Mouse (Mus musculus) midbrain, postnatal 0 days (tissue): ENCODE measurements around the gene Smarcd3. TPM values are rescaled to one million over a fixed set of nuclear protein-coding genes. Genes with fewer than 3 reads are reported as not detected.

Experiments
- ATAC-seq: fragments of 200-750 bp; cut with Nextera tagmentation; 2 replicates; pipeline ENCODE4 v1.8.0; 2017; ENCODE audit warnings: moderate number of reproducible peaks, mild to moderate bottlenecking, moderate TSS enrichment, moderate library complexity; ENCODE audit not compliant: low FRiP score
- DNase-seq: peaks from one replicate; pipeline ENCODE4 v3.0.0-alpha.2; 2015; ENCODE audit warnings: low spot score
- H3K27ac ChIP-seq: fragments of 300-500 bp; sonication (generic); 2 replicates; pipeline ENCODE4 v1.5.1; 2014; ENCODE audit warnings: low read depth, mild to moderate bottlenecking, low read length, mixed read lengths
- H3K27me3 ChIP-seq: fragments of 300-500 bp; sonication (generic); 2 replicates; pipeline ENCODE4 v1.6.1; 2014; ENCODE audit warnings: low read length, control low read depth, mixed read lengths; ENCODE audit not compliant: insufficient read depth
- H3K36me3 ChIP-seq: fragments of 300-500 bp; sonication (generic); 2 replicates; pipeline ENCODE4 v1.6.1; 2014; ENCODE audit warnings: low read length, control low read depth, mixed read lengths; ENCODE audit not compliant: insufficient read depth
- H3K4me1 ChIP-seq: fragments of 300-500 bp; sonication (generic); 2 replicates; pipeline ENCODE4 v1.6.1; 2014; ENCODE audit warnings: mild to moderate bottlenecking, control low read depth, antibody characterized with exemption, low read length, mixed read lengths; ENCODE audit not compliant: insufficient read depth
- H3K4me2 ChIP-seq: fragments of 300-500 bp; sonication (generic); 2 replicates; pipeline ENCODE4 v1.6.1; 2014; ENCODE audit warnings: low read depth, mild to moderate bottlenecking, low read length, mixed read lengths; ENCODE audit not compliant: poor library complexity, severe bottlenecking
- H3K4me3 ChIP-seq: fragments of 300-500 bp; sonication (generic); 2 replicates; pipeline ENCODE4 v1.5.1; 2014; ENCODE audit warnings: low read depth, mild to moderate bottlenecking, low read length, moderate library complexity
- H3K9ac ChIP-seq: fragments of 300-500 bp; sonication (generic); replicated peaks from 2 replicates; pipeline ENCODE4 v1.6.1; 2014; ENCODE audit warnings: mild to moderate bottlenecking, low read length, moderate library complexity, mixed read lengths; ENCODE audit not compliant: poor library complexity, severe bottlenecking
- H3K9me3 ChIP-seq: fragments of 300-500 bp; sonication (generic); 2 replicates; pipeline ENCODE4 v1.6.1; 2016; ENCODE audit warnings: low read length, control low read depth
- CTCF ChIP-seq: IDR thresholded peaks from 2 replicates; pipeline ENCODE4 v1.5.1; 2016; ENCODE audit warnings: antibody characterized with exemption, mild to moderate bottlenecking
- WGBS: fragments of 180-500 bp; shearing (Covaris S2); extraction: QIAGEN DNeasy Blood & Tissue Kit; methylation state at CpG from one replicate; pipeline ENCODE4 v1.1.7; 2014; 5-methylcytosine and 5-hydroxymethylcytosine counted together
- polyA plus RNA-seq: library from polyadenylated mRNA; unstranded; fragments of >200 nt; fragmentation: Nextera tagmentation; extraction: Ambion mirVana; gene quantifications from 2 replicates; pipeline ENCODE4 v1.2.1, GENCODE M21; 2015
- total RNA-seq: library from RNA; depleted of rRNA; stranded (reverse); fragments of >200 nt; gene quantifications from 2 replicates; pipeline ENCODE4 v1.2.3, GENCODE M21; 2014

Smarcd3 gene
- total and polyA plus RNA-seq, 2 experiments from 2014 or later: 189 to 279 TPM

DNA sequence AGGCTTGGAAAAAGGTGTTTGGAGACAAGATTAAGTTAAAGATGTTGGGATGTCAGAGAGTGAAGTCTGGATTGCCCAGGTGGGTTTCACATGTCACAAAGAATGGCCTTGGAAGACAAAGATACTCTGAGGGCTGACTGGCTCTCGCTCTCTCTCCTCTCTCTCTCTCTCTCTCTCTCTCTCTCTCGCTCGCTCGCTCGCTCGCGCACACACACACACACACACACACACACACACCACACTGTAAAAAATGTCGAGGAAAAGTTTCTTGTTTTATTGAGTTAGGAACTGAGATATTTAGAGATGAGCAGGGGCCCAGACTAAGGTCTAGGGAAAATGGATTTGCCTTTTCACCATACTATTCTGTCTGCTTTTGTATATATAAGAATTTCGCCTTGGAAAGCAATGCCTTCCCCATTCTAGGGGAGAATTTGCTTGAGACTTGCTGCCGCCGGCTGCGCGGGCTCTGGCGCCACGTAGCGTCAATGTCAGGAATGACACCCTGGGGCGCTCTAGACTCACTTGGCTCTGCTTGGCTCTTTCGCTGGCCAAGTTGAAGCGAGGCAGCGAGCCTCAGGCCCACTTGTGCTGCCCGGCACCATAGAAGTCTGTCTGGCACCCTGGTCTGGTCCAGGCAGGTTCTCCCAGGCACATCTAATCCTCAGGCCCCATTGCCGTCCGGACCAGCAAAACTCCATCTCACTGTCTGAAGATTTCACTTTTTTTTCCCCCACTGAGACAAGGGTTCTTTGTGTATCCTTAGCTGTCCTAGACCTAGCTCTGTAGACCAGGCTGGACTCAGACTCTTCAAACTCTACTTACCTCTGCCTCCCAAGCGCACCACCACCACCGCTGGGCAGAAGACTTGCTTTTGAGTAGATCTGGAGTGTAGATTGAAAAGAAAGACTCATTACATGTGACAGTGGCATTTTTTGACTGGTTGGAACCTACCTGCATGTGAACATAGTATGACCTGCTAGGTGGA is 27.8 kb upstream of the Smarcd3 start:
- TF ChIP-seq CTCF: peak; percentile 98
- no peaks in the 10 kb centered on the region for H3K9me3 ChIP-seq
- H3K27me3 ChIP-seq: no peaks in the 10 kb centered on the region
- no peak overlapping the region for H3K27ac ChIP-seq
- H3K36me3 ChIP-seq: no peaks in the 10 kb centered on the region
- DNase-seq (peak; percentile 88), ATAC-seq (peak; percentile 63)
- H3K9ac ChIP-seq: no peak overlapping the region
- no peak overlapping the region for H3K4me3 ChIP-seq
- WGBS: 31% methylated on average over 25 of the region's 25 CpGs
- peaks cover 4% of the 10 kb centered on the region; the same call in 1 of the 2 replicates for H3K4me1 ChIP-seq
- H3K4me2 ChIP-seq: no peak overlapping the region

DNA sequence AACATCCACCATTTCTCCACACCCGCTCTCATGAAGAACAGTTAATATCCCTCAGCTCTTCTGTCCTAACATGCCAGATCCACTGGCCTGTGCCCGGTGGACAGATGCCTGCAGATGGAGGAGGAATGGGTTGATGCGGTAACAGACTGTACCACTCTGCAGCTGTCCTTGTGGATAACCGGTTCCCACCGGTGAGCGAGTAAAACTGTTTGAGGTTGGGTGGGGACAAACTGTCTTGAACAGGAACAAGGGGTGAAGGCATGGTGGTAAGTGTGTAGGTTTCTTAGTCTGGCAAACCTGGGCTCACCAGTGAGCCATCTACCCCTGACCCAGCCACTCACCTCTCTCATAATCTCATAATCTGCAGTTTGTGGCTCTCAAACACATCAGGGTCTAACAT is 27.1 kb upstream of the Smarcd3 start:
- no peak for TF ChIP-seq CTCF
- 83% methylated on average over 6 of the region's 6 CpGs for WGBS
- Histone ChIP-seq H3K4me3 (no peak overlapping the region), H3K9ac (no peak overlapping the region), H3K27ac (no peak overlapping the region), H3K27me3 (no peaks in the 10 kb centered on the region), H3K4me1 (peaks cover 4% of the 10 kb centered on the region; the same call in 1 of the 2 replicates), H3K36me3 (no peaks in the 10 kb centered on the region), H3K4me2 (no peak overlapping the region), H3K9me3 (no peaks in the 10 kb centered on the region)
- ATAC-seq: no peak
- DNase-seq: no peak

DNA sequence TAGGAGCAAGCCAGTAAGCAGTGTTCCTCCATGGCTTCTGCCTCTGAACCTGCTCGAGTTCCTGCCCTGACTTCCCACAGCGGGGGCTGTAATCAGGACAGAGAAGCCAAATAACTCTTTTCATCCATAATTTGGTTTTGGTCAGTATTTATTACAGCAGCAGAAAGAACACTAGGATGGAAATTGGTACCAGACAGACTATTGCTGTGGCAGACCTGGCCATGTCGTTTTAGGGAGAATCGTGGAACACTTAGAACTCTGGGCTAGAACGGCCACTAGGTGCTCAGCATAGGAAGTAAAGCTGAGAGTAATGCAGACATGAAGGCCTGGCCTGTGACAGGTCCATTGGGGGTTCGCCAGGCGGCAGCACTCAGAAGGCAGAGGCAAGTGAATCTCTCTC is 25.5 kb upstream of the Smarcd3 start:
- Histone ChIP-seq H3K36me3 (no peaks in the 10 kb centered on the region), H3K27me3 (no peaks in the 10 kb centered on the region), H3K4me1 (peaks cover 4% of the 10 kb centered on the region; the same call in 1 of the 2 replicates), H3K4me2 (no peak overlapping the region), H3K9ac (no peak overlapping the region), H3K4me3 (no peak overlapping the region), H3K9me3 (no peaks in the 10 kb centered on the region), H3K27ac (no peak overlapping the region)
- DNase-seq (no peak), ATAC-seq (no peak)
- WGBS: 79% methylated on average over 7 of the region's 7 CpGs
- TF ChIP-seq CTCF: no peak

DNA sequence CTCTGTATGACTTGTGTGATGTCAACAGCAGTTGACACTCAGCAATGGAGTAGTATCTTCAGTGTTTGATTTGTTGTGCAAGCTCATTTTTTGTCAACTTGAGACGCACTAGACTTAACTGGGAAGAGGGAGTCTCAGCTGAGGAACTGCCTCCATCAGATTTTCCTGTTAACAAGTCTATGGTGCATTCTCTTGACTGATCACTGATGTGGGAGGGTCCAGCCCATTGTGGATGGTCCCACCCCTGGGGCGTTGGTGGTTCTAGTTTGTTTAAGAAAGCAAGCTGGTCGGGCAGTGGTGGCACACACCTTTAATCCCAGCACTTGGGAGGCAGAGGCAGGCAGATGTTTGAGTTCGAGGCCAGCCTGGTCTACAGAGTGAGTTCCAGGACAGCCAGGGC is 25.0 kb upstream of the Smarcd3 start:
- no peak for DNase-seq
- Histone ChIP-seq H3K36me3 (no peaks in the 10 kb centered on the region), H3K4me1 (peaks cover 4% of the 10 kb centered on the region; the same call in 1 of the 2 replicates), H3K9ac (no peak overlapping the region), H3K4me3 (no peak overlapping the region), H3K27ac (no peak overlapping the region), H3K4me2 (no peak overlapping the region), H3K9me3 (no peaks in the 10 kb centered on the region), H3K27me3 (no peaks in the 10 kb centered on the region)
- TF ChIP-seq CTCF: no peak
- WGBS: 66% methylated on average over 4 of the region's 4 CpGs
- ATAC-seq: no peak

DNA sequence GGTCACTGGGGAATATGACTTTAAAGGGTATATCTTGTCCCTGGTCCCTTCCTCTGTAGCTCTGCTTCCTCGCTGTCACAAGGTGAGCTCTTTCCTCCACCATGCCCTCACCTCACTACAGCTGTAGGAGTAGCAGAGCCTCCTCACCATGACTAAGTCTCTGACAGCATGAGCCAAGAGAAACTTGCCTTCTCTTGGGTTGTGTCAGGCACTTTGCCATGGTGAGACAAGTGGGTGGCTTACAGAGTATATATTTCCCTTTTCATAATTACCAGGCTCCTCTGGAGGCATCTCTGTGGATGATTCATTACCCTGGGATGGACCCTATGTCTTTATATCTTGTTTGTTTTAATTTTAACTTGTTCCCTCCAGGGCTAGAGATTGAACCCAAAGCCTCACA is 21.2 kb upstream of the Smarcd3 start:
- no peak overlapping the region for H3K9ac ChIP-seq
- WGBS: 86% methylated on average over 1 of the region's 1 CpGs
- DNase-seq (no peak), ATAC-seq (no peak)
- no peaks in the 10 kb centered on the region for H3K36me3 ChIP-seq
- no peak overlapping the region for H3K4me2 ChIP-seq
- H3K27ac ChIP-seq: no peak overlapping the region
- no peaks in the 10 kb centered on the region for H3K4me1 ChIP-seq
- no peaks in the 10 kb centered on the region for H3K27me3 ChIP-seq
- TF ChIP-seq CTCF: no peak
- H3K9me3 ChIP-seq: no peaks in the 10 kb centered on the region
- H3K4me3 ChIP-seq: no peak overlapping the region

DNA sequence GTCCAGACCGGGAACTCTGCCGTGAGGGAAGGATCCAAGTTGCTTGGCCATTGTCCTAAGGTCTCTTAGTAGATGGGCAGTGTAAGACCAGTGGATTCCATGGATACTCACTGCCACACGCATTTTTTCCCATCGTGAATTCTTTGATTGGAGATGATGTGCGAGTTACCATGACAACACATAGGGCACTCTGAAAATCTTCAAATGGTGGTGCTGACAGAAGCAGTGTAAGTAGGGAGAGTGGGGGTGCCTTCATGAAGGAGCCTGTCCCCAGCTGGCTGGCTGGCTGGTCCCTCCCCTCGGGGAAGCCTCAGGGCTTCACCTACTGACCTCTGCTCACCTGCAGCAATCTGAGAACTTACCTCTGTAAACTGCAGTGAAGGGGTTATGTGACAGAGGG is 14.9 kb upstream of the Smarcd3 start:
- ATAC-seq: peak; percentile 62
- peak overlapping the region; percentile 47 for H3K27ac ChIP-seq
- WGBS: 53% methylated on average over 6 of the region's 6 CpGs

More for the DNA sequence above, 14.9 kb upstream of the Smarcd3 start:
- Histone ChIP-seq H3K4me2 (no peak overlapping the region), H3K36me3 (no peaks in the 10 kb centered on the region), H3K9ac (no peak overlapping the region; the same call in 1 of the 2 replicates), H3K4me3 (no peak overlapping the region), H3K9me3 (no peaks in the 10 kb centered on the region), H3K4me1 (peaks cover 11% of the 10 kb centered on the region), H3K27me3 (no peaks in the 10 kb centered on the region)
- peak; percentile 60 for DNase-seq
- TF ChIP-seq CTCF: no peak
